Mouse (Mus musculus) neural tube, embryonic 13.5 days (tissue): ENCODE data around the gene Adgrg6. TPM values are rescaled to one million over a fixed set of nuclear protein-coding genes. Genes with fewer than 3 reads are reported as not detected.

Source experiments
- ATAC-seq: fragments of 200-750 bp; cut with Nextera tagmentation; 2 replicates; pipeline ENCODE4 v1.8.0; 2017; ENCODE audit warnings: low read depth, mild to moderate bottlenecking, moderate TSS enrichment, moderate library complexity
- H3K27ac ChIP-seq: fragments of 300-500 bp; sonication (generic); replicated peaks from 2 replicates; pipeline ENCODE4 v1.5.1; 2015; ENCODE audit warnings: moderate library complexity, mild to moderate bottlenecking, inconsistent platforms
- H3K27me3 ChIP-seq: fragments of 300-500 bp; sonication (generic); 2 replicates; pipeline ENCODE4 v1.6.1; 2015; ENCODE audit warnings: mild to moderate bottlenecking, inconsistent platforms
- H3K36me3 ChIP-seq: fragments of 300-500 bp; sonication (generic); 2 replicates; pipeline ENCODE4 v1.6.1; 2015; ENCODE audit warnings: mild to moderate bottlenecking, inconsistent platforms
- H3K4me1 ChIP-seq: fragments of 300-500 bp; sonication (generic); replicated peaks from 2 replicates; pipeline ENCODE4 v1.6.1; 2015; ENCODE audit warnings: inconsistent platforms
- H3K4me2 ChIP-seq: fragments of 300-500 bp; sonication (generic); 2 replicates; pipeline ENCODE4 v1.6.1; 2015; ENCODE audit warnings: inconsistent platforms, mild to moderate bottlenecking, moderate library complexity
- H3K4me3 ChIP-seq: fragments of 300-500 bp; sonication (generic); 2 replicates; pipeline ENCODE4 v1.5.1; 2015; ENCODE audit warnings: mild to moderate bottlenecking, inconsistent platforms
- H3K9ac ChIP-seq: fragments of 300-500 bp; sonication (generic); 2 replicates; pipeline ENCODE4 v1.6.1; 2015; ENCODE audit warnings: moderate library complexity, mild to moderate bottlenecking, inconsistent platforms
- H3K9me3 ChIP-seq: fragments of 300-500 bp; sonication (generic); 2 replicates; pipeline ENCODE4 v1.6.1; 2016; ENCODE audit warnings: inconsistent platforms
- WGBS: fragments of 180-500 bp; shearing (Covaris S2); methylation state at CpG from one replicate; pipeline ENCODE4 v1.1.7; 2015; 5-methylcytosine and 5-hydroxymethylcytosine counted together
- polyA plus RNA-seq: library from polyadenylated mRNA; unstranded; fragments of >200 nt; fragmentation: Nextera tagmentation; extraction: Ambion mirVana; gene quantifications from 2 replicates; pipeline ENCODE4 v1.2.1, GENCODE M21; 2015

Adgrg6 gene
- 5.6 and 7.2 TPM in 2 replicates for polyA plus RNA-seq

GRCm38 (mm10) chr10:14544941-14545717, at the start of gene Adgrg6:
Gene Adgrg6, minus strand, starts transcription at chr10:14545659.
- Histone ChIP-seq H3K36me3 (no peaks in the 10 kb centered on the region), H3K4me1 (peaks cover 12% of the 10 kb centered on the region; the same call in 1 of the 2 replicates), H3K27me3 (peaks cover 26% of the 10 kb centered on the region), H3K9ac (peak within 1 kb of the TSS; percentile 72), H3K9me3 (no peaks in the 10 kb centered on the region), H3K27ac (no peak within 1 kb of the TSS; the same call in 1 of the 2 replicates), H3K4me3 (peak within 1 kb of the TSS; percentile 82), H3K4me2 (peak within 1 kb of the TSS; percentile 100)
- WGBS, result under 1% methylated on average over 75 of the region's 81 CpGs
- peak; percentile 80 for ATAC-seq

- WGBS, result 95% methylated on average over 1 of the region's 1 CpGs
- H3K27ac ChIP-seq, result no peak overlapping the region
- no peaks in the 10 kb centered on the region for H3K27me3 ChIP-seq
- H3K36me3 ChIP-seq, result no peaks in the 10 kb centered on the region
- H3K9me3 ChIP-seq, result no peaks in the 10 kb centered on the region
- H3K4me3 ChIP-seq, result no peak overlapping the region
- ATAC-seq, result no peak
- H3K4me1 ChIP-seq, result no peaks in the 10 kb centered on the region
- no peak overlapping the region for H3K4me2 ChIP-seq
- H3K9ac ChIP-seq, result no peak overlapping the region
Observed at GRCm38 (mm10) chr10:14592215-14592614, 46.8 kb upstream of the Adgrg6 start.

- 90% methylated on average over 2 of the region's 2 CpGs for WGBS
- ATAC-seq, result no peak
- Histone ChIP-seq H3K36me3 (no peaks in the 10 kb centered on the region), H3K27me3 (no peaks in the 10 kb centered on the region), H3K9me3 (no peaks in the 10 kb centered on the region), H3K27ac (no peak overlapping the region), H3K4me3 (no peak overlapping the region), H3K9ac (no peak overlapping the region), H3K4me1 (no peaks in the 10 kb centered on the region), H3K4me2 (no peak overlapping the region)
Observed at GRCm38 (mm10) chr10:14590816-14591215, 45.4 kb upstream of the Adgrg6 start.

- Histone ChIP-seq H3K9ac (no peak overlapping the region), H3K9me3 (no peaks in the 10 kb centered on the region), H3K27me3 (no peaks in the 10 kb centered on the region), H3K4me3 (no peak overlapping the region), H3K36me3 (no peaks in the 10 kb centered on the region), H3K4me1 (no peaks in the 10 kb centered on the region), H3K27ac (no peak overlapping the region), H3K4me2 (no peak overlapping the region)
- WGBS, result 91% methylated on average over 6 of the region's 6 CpGs
- ATAC-seq, result no peak
Observed at GRCm38 (mm10) chr10:14589667-14590066, 44.2 kb upstream of the Adgrg6 start.

- Histone ChIP-seq H3K36me3 (no peaks in the 10 kb centered on the region), H3K4me1 (no peaks in the 10 kb centered on the region), H3K4me3 (no peak overlapping the region), H3K27me3 (no peaks in the 10 kb centered on the region), H3K9ac (no peak overlapping the region), H3K27ac (no peak overlapping the region), H3K4me2 (no peak overlapping the region), H3K9me3 (no peaks in the 10 kb centered on the region)
- 97% methylated on average over 1 of the region's 1 CpGs for WGBS
- ATAC-seq, result no peak
Observed at GRCm38 (mm10) chr10:14583496-14583895, 38.0 kb upstream of the Adgrg6 start.

GRCm38 (mm10) chr10:14574255-14574654, 28.8 kb upstream of the Adgrg6 start:
- H3K27ac ChIP-seq, result no peak overlapping the region
- H3K27me3 ChIP-seq, result no peaks in the 10 kb centered on the region
- H3K36me3 ChIP-seq, result no peaks in the 10 kb centered on the region
- H3K9ac ChIP-seq, result no peak overlapping the region
- WGBS, result 80% methylated on average over 4 of the region's 4 CpGs
- no peaks in the 10 kb centered on the region for H3K4me1 ChIP-seq
- no peaks in the 10 kb centered on the region for H3K9me3 ChIP-seq
- no peak for ATAC-seq
- no peak overlapping the region for H3K4me2 ChIP-seq
- no peak overlapping the region for H3K4me3 ChIP-seq

GRCm38 (mm10) chr10:14571143-14571542, 25.7 kb upstream of the Adgrg6 start:
- no peak overlapping the region for H3K4me3 ChIP-seq
- no peak overlapping the region for H3K27ac ChIP-seq
- H3K4me1 ChIP-seq, result no peaks in the 10 kb centered on the region
- H3K4me2 ChIP-seq, result no peak overlapping the region
- no peaks in the 10 kb centered on the region for H3K36me3 ChIP-seq
- no peak for ATAC-seq
- no peaks in the 10 kb centered on the region for H3K27me3 ChIP-seq
- H3K9ac ChIP-seq, result no peak overlapping the region
- H3K9me3 ChIP-seq, result no peaks in the 10 kb centered on the region

GRCm38 (mm10) chr10:14570616-14571015, 25.2 kb upstream of the Adgrg6 start:
- Histone ChIP-seq H3K27me3 (no peaks in the 10 kb centered on the region), H3K9ac (no peak overlapping the region), H3K27ac (no peak overlapping the region), H3K36me3 (no peaks in the 10 kb centered on the region), H3K4me1 (no peaks in the 10 kb centered on the region), H3K9me3 (no peaks in the 10 kb centered on the region), H3K4me2 (no peak overlapping the region), H3K4me3 (no peak overlapping the region)
- WGBS, result 17% methylated on average over 2 of the region's 2 CpGs
- no peak for ATAC-seq

- H3K4me3 ChIP-seq, result peak overlapping the region; percentile 82; the same call in 1 of the 2 replicates
- peak; percentile 57; the same call in 1 of the 2 replicates for ATAC-seq
- no peak overlapping the region for H3K9ac ChIP-seq
Observed at GRCm38 (mm10) chr10:14546111-14546551, 672 bp upstream of the Adgrg6 start.

GRCm38 (mm10) chr10:14544608-14544940, 885 bp downstream of the Adgrg6 start:
- Histone ChIP-seq H3K27me3 (peaks cover 26% of the 10 kb centered on the region), H3K4me2 (peak overlapping the region; percentile 100), H3K4me3 (peak overlapping the region; percentile 82), H3K4me1 (peaks cover 12% of the 10 kb centered on the region; the same call in 1 of the 2 replicates), H3K27ac (no peak overlapping the region; the same call in 1 of the 2 replicates), H3K9ac (peak overlapping the region; percentile 72), H3K36me3 (no peaks in the 10 kb centered on the region), H3K9me3 (no peaks in the 10 kb centered on the region)
- 5% methylated on average over 9 of the region's 9 CpGs for WGBS
- peak; percentile 63 for ATAC-seq

More at GRCm38 (mm10) chr10:14546111-14546551, 672 bp upstream of the Adgrg6 start:
- H3K36me3 ChIP-seq, result no peaks in the 10 kb centered on the region
- peak overlapping the region; percentile 100 for H3K4me2 ChIP-seq
- H3K4me1 ChIP-seq, result peaks cover 12% of the 10 kb centered on the region; the same call in 1 of the 2 replicates
- no peak overlapping the region for H3K27ac ChIP-seq
- H3K27me3 ChIP-seq, result peaks cover 26% of the 10 kb centered on the region
- H3K9me3 ChIP-seq, result no peaks in the 10 kb centered on the region
- 26% methylated on average over 7 of the region's 7 CpGs for WGBS

GRCm38 (mm10) chr10:14543511-14544067, 1.9 kb downstream of the Adgrg6 start:
- WGBS, result 74% methylated on average over 8 of the region's 8 CpGs
- H3K9me3 ChIP-seq, result no peaks in the 10 kb centered on the region
- peaks cover 12% of the 10 kb centered on the region; the same call in 1 of the 2 replicates for H3K4me1 ChIP-seq
- H3K36me3 ChIP-seq, result no peaks in the 10 kb centered on the region
- H3K27ac ChIP-seq, result no peak overlapping the region
- peak overlapping the region; percentile 100 for H3K4me2 ChIP-seq
- peaks cover 26% of the 10 kb centered on the region for H3K27me3 ChIP-seq
- H3K4me3 ChIP-seq, result peak overlapping the region; percentile 82
- ATAC-seq, result no peak
- no peak overlapping the region for H3K9ac ChIP-seq

GRCm38 (mm10) chr10:14537102-14537501, 8.4 kb downstream of the Adgrg6 start:
- Histone ChIP-seq H3K36me3 (no peaks in the 10 kb centered on the region), H3K9me3 (no peaks in the 10 kb centered on the region), H3K27me3 (no peaks in the 10 kb centered on the region), H3K27ac (no peak overlapping the region), H3K4me3 (no peak overlapping the region), H3K4me2 (no peak overlapping the region), H3K4me1 (no peaks in the 10 kb centered on the region), H3K9ac (no peak overlapping the region)
- ATAC-seq, result no peak
- 89% methylated on average over 3 of the region's 3 CpGs for WGBS
